Mouse (Mus musculus): ENCODE results near the gene Zfp683. TPM values are rescaled to one million over a fixed set of nuclear protein-coding genes. Genes with fewer than 3 reads are reported as not detected.
A peak's percentile ranks its signal among the peaks of the same experiment; 100 is the strongest.

The Zfp683 gene
- polyA plus RNA-seq, 1 experiment from 2014 or later = not detected

DNA sequence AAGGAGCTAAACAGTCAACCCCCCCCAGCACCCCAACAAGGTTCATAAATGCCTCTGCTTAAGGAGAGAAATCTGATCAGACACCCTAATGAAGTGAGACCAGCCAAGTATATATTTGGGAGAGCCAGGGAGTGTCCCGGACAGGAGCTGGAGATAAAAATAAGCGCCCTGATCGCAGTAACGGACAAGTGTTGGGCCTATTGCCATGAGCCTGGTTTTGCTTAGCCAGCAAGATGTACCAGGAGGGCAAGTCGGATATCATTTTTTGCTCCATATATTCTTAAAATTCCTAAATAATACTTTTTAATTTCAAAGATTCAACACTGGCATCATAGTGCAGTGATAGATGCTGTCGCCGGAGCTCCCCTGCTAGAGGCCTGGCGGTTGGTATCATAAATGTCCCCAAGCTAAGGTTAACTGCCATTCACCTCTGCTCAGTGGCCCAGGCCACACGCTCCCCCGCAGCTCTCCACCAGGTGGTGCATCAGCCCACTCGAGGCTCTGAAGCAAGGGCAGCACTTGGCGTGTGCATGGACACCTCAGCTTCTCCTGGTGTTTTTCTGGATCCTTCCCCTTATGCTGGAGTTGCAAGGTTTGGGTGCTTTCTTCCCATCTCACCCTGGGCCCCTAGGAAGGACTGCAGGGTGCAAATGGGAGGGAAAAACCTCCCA, 40.6 kb upstream of the Zfp683 start:
- TF ChIP-seq EP300 (IDR thresholded peaks at IDR 0.05; ENCODE audit: low read depth) (no peak), CTCF (IDR thresholded peaks at IDR 0.05; ENCODE audit: low read depth) (peak; percentile 55)
- WGBS (ENCODE audit: insufficient replicate concordance) = 54% methylated on average over 12 of the region's 12 CpGs

GRCm38 (mm10) chr4:134016208-134016607, 37.4 kb upstream of the Zfp683 start:
- DNase-seq = no peak
- peaks cover 7% of the 10 kb centered on the region for H3K4me1 ChIP-seq (ENCODE audit: insufficient read depth)
- H3K36me3 ChIP-seq (replicated peaks; ENCODE audit: insufficient read depth, low read length) = no peaks in the 10 kb centered on the region
- no peak overlapping the region for H3K4me3 ChIP-seq (ENCODE audit: low read depth, low read length)
- no peak for ATAC-seq
- TF ChIP-seq EP300 (IDR thresholded peaks at IDR 0.05; ENCODE audit: low read depth) (no peak), CTCF (IDR thresholded peaks at IDR 0.05; ENCODE audit: low read depth) (no peak)
- H3K9me3 ChIP-seq (ENCODE audit: low read length) = no peaks in the 10 kb centered on the region
- WGBS (ENCODE audit: insufficient replicate concordance) = 21% methylated on average over 7 of the region's 7 CpGs
- no peak overlapping the region for H3K9ac ChIP-seq (replicated peaks)
- H3K27ac ChIP-seq (ENCODE audit: low read depth) = no peak overlapping the region
- H3K4me2 ChIP-seq (ENCODE audit: low read depth, low read length) = no peak overlapping the region
- peaks cover 46% of the 10 kb centered on the region for H3K27me3 ChIP-seq (ENCODE audit: insufficient read depth, low read length)

More for the DNA sequence above, 40.6 kb upstream of the Zfp683 start:
- Histone ChIP-seq H3K27me3 (ENCODE audit: insufficient read depth, low read length) (peaks cover 22% of the 10 kb centered on the region), H3K27ac (ENCODE audit: low read depth) (no peak overlapping the region), H3K9ac (replicated peaks) (no peak overlapping the region), H3K4me2 (ENCODE audit: low read depth, low read length) (no peak overlapping the region), H3K4me3 (ENCODE audit: low read depth, low read length) (no peak overlapping the region), H3K9me3 (ENCODE audit: low read length) (no peaks in the 10 kb centered on the region), H3K36me3 (replicated peaks; ENCODE audit: insufficient read depth, low read length) (no peaks in the 10 kb centered on the region), H3K4me1 (ENCODE audit: insufficient read depth) (peaks cover 2% of the 10 kb centered on the region; the same call in 1 of the 2 replicates)
- DNase-seq (peak; percentile 31), ATAC-seq (no peak)

DNA sequence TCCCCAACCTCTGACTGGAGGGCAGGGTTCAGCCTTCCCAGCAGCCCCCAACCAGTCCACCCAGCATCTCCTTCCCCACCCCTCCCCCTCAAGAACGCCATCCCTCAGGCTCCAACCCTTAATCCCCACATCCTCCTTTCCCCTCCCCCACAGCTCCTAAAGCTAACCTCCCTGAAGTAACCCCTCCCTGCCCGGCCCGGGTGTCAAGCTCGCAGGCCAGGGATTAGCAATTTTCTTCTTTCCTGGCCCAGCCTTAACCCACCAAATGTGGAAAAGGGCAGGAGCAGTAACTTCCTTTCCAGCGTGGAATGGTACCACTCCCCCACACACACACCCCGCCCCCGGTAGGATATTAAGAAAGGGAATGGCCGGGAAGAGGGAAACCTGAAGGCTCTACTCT, 36.9 kb upstream of the Zfp683 start:
- DNase-seq = no peak
- 6% methylated on average over 8 of the region's 8 CpGs for WGBS (ENCODE audit: insufficient replicate concordance)
- no peak overlapping the region for H3K9ac ChIP-seq (replicated peaks)
- ATAC-seq = no peak
- peaks cover 7% of the 10 kb centered on the region for H3K4me1 ChIP-seq (ENCODE audit: insufficient read depth)
- H3K27me3 ChIP-seq (ENCODE audit: insufficient read depth, low read length) = peaks cover 46% of the 10 kb centered on the region
- H3K9me3 ChIP-seq (ENCODE audit: low read length) = no peaks in the 10 kb centered on the region
- no peak overlapping the region for H3K27ac ChIP-seq (ENCODE audit: low read depth)
- no peaks in the 10 kb centered on the region for H3K36me3 ChIP-seq (replicated peaks; ENCODE audit: insufficient read depth, low read length)
- H3K4me2 ChIP-seq (ENCODE audit: low read depth, low read length) = no peak overlapping the region
- no peak overlapping the region for H3K4me3 ChIP-seq (ENCODE audit: low read depth, low read length)
- no peak for TF ChIP-seq CTCF (IDR thresholded peaks at IDR 0.05; ENCODE audit: low read depth)
- TF ChIP-seq EP300 (IDR thresholded peaks at IDR 0.05; ENCODE audit: low read depth) = no peak

DNA sequence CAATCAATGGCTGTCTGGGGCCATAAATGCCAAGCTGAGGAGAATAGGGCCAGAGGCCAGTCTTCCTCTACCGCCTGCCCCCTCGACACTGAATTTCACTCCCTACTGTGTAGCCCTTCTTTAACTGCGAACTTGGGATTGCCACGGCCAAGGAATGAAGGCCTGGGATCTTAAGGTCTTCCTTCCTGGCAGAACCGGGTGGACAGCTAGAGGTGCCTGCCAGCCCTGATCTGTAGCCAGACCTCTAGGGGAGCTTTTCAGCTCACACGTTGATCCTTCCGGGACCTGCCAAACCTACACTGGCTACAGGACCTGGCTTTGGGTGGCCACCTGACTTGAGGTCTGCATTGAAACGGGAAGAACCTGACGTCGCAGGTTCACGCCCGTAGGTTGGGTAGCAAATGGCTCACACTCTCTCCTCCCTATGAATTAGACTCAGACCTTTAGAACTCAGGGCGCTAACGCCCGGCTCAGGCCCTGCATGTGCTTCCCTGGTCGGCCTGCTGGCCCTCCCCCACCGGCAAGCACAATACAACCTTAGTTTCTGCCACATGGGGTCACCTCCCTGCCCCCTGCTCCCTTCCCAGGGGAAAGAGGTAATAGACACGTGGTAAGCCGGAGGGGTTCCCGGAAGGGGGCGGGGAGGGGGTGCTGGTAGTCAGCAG, 36.3 kb upstream of the Zfp683 start:
- Histone ChIP-seq H3K27ac (ENCODE audit: low read depth) (no peak overlapping the region), H3K4me3 (ENCODE audit: low read depth, low read length) (no peak overlapping the region), H3K9me3 (ENCODE audit: low read length) (no peaks in the 10 kb centered on the region), H3K27me3 (ENCODE audit: insufficient read depth, low read length) (peaks cover 46% of the 10 kb centered on the region), H3K9ac (replicated peaks) (no peak overlapping the region), H3K4me1 (ENCODE audit: insufficient read depth) (peaks cover 7% of the 10 kb centered on the region), H3K36me3 (replicated peaks; ENCODE audit: insufficient read depth, low read length) (no peaks in the 10 kb centered on the region), H3K4me2 (ENCODE audit: low read depth, low read length) (no peak overlapping the region)
- DNase-seq (no peak), ATAC-seq (no peak)
- 5% methylated on average over 21 of the region's 21 CpGs for whole genome bisulfite sequencing (ENCODE audit: insufficient replicate concordance)
- TF ChIP-seq EP300 (IDR thresholded peaks at IDR 0.05; ENCODE audit: low read depth) (no peak), CTCF (IDR thresholded peaks at IDR 0.05; ENCODE audit: low read depth) (no peak)

- Histone ChIP-seq H3K4me3 (ENCODE audit: low read depth, low read length) (no peak overlapping the region), H3K9ac (replicated peaks) (no peak overlapping the region), H3K36me3 (replicated peaks; ENCODE audit: insufficient read depth, low read length) (no peaks in the 10 kb centered on the region), H3K27me3 (ENCODE audit: insufficient read depth, low read length) (peaks cover 46% of the 10 kb centered on the region), H3K27ac (ENCODE audit: low read depth) (no peak overlapping the region), H3K4me2 (ENCODE audit: low read depth, low read length) (0 out of 2 replicates have a peak overlapping the region, but pooled peaks have one; percentile 26), H3K4me1 (ENCODE audit: insufficient read depth) (peaks cover 7% of the 10 kb centered on the region), H3K9me3 (ENCODE audit: low read length) (no peaks in the 10 kb centered on the region)
- 2% methylated on average over 46 of the region's 46 CpGs for WGBS (ENCODE audit: insufficient replicate concordance)
- DNase-seq (peak; percentile 15), ATAC-seq (no peak)
- no peak for TF ChIP-seq CTCF (IDR thresholded peaks at IDR 0.05; ENCODE audit: low read depth)
- no peak for TF ChIP-seq EP300 (IDR thresholded peaks at IDR 0.05; ENCODE audit: low read depth)
These were observed 35.4 kb upstream of the Zfp683 start for GRCm38 (mm10) chr4:134018038-134018778.

GRCm38 (mm10) chr4:134018779-134019145, 34.9 kb upstream of the Zfp683 start, which contains the start of gene Lin28a:
Gene Lin28a (minus strand): TSS chr4:134018841.
- Histone ChIP-seq H3K4me1 (ENCODE audit: insufficient read depth) (peaks cover 7% of the 10 kb centered on the region), H3K9ac (replicated peaks) (no peak within 1 kb of the TSS), H3K9me3 (ENCODE audit: low read length) (no peaks in the 10 kb centered on the region), H3K27me3 (ENCODE audit: insufficient read depth, low read length) (peaks cover 46% of the 10 kb centered on the region), H3K36me3 (replicated peaks; ENCODE audit: insufficient read depth, low read length) (no peaks in the 10 kb centered on the region), H3K4me2 (ENCODE audit: low read depth, low read length) (0 out of 2 replicates have a peak within 1 kb of the TSS, but pooled peaks have one; percentile 26), H3K4me3 (ENCODE audit: low read depth, low read length) (no peak within 1 kb of the TSS), H3K27ac (ENCODE audit: low read depth) (no peak within 1 kb of the TSS)
- 4% methylated on average over 9 of the region's 9 CpGs for WGBS (ENCODE audit: insufficient replicate concordance)
- ATAC-seq (no peak), DNase-seq (no peak)
- TF ChIP-seq CTCF (IDR thresholded peaks at IDR 0.05; ENCODE audit: low read depth) (no peak), EP300 (IDR thresholded peaks at IDR 0.05; ENCODE audit: low read depth) (no peak)

All from liver, postnatal 0 days (tissue).